In genomic region chr11:69409378-69410044, GRCm38 (mm10) we compare ENCODE assay signal across 7 mouse cellular contexts. TPM values are rescaled to one million over a fixed set of nuclear protein-coding genes. Genes with fewer than 3 reads are reported as not detected.
A peak's percentile ranks its signal among the peaks of the same experiment; 100 is the strongest.
DNase-seq lines count a peak whose midpoint lies in the region; ATAC-seq and TF ChIP-seq lines count a peak whose summit lies in the region.

No protein-coding gene starts in this region.

- H3K9me3 ChIP-seq in intestine, embryonic 15.5 days, result no peaks in the 10 kb centered on the region
- H3K9me3 ChIP-seq in limb, embryonic 12.5 days, result no peaks in the 10 kb centered on the region
- H3K9me3 ChIP-seq in midbrain, embryonic 12.5 days, result no peaks in the 10 kb centered on the region

- H3K27me3 ChIP-seq in intestine, embryonic 15.5 days (replicated peaks), result no peaks in the 10 kb centered on the region
- H3K27me3 ChIP-seq in limb, embryonic 12.5 days, result no peaks in the 10 kb centered on the region
- no peaks in the 10 kb centered on the region for H3K27me3 ChIP-seq in midbrain, embryonic 12.5 days

- H3K9ac ChIP-seq in intestine, embryonic 15.5 days, result peak overlapping the region; percentile 82
- peak overlapping the region; percentile 82 for H3K9ac ChIP-seq in limb, embryonic 12.5 days (replicated peaks)
- peak overlapping the region; percentile 96 for H3K9ac ChIP-seq in midbrain, embryonic 12.5 days (replicated peaks)

- DNase-seq in gastrocnemius, postnatal 4 days (ENCODE audit: low spot score in 2 of 2), result peak; percentile 72 to 88
- DNase-seq in spleen, adult 12 weeks (ENCODE audit: low spot score), result peak; percentile 76

- WGBS in intestine, embryonic 15.5 days, result 1% methylated on average over 44 of the region's 46 CpGs
- under 1% methylated on average over 33 of the region's 46 CpGs for WGBS in limb, embryonic 12.5 days
- under 1% methylated on average over 37 of the region's 46 CpGs for WGBS in midbrain, embryonic 12.5 days

- ATAC-seq in activated CD4-positive, CD25-positive, alpha-beta regulatory T cell, adult 4 months, result peak; percentile 50
- ATAC-seq in intestine, embryonic 15.5 days, result peak; percentile 70
- peak; percentile 32 for ATAC-seq in limb, embryonic 12.5 days (ENCODE audit: insufficient number of reproducible peaks, insufficient read depth, low FRiP score, low TSS enrichment, low read depth)
- ATAC-seq in midbrain, embryonic 12.5 days (ENCODE audit: low FRiP score, low read depth), result peak; percentile 38; the same call in 1 of the 2 replicates

- H3K27ac ChIP-seq in cortical plate, adult 2 months (ENCODE audit: insufficient read depth, low read length), result peak overlapping the region; percentile 94
- peak overlapping the region; percentile 99 for H3K27ac ChIP-seq in intestine, embryonic 15.5 days
- peak overlapping the region; percentile 97 for H3K27ac ChIP-seq in limb, embryonic 12.5 days
- H3K27ac ChIP-seq in midbrain, embryonic 12.5 days (replicated peaks), result peak overlapping the region; percentile 98

- peaks cover 6% of the 10 kb centered on the region for H3K4me1 ChIP-seq in cortical plate, adult 2 months (ENCODE audit: control insufficient read depth, insufficient read depth, low read length)
- H3K4me1 ChIP-seq in intestine, embryonic 15.5 days (replicated peaks), result peaks cover 46% of the 10 kb centered on the region
- peaks cover 46% of the 10 kb centered on the region for H3K4me1 ChIP-seq in limb, embryonic 12.5 days (replicated peaks)
- peaks cover 48% of the 10 kb centered on the region for H3K4me1 ChIP-seq in midbrain, embryonic 12.5 days

- peak overlapping the region; percentile 63 for H3K4me3 ChIP-seq in cortical plate, adult 2 months (ENCODE audit: insufficient read depth, low read length)
- H3K4me3 ChIP-seq in intestine, embryonic 15.5 days (replicated peaks), result peak overlapping the region; percentile 74
- H3K4me3 ChIP-seq in limb, embryonic 12.5 days (replicated peaks), result peak overlapping the region; percentile 79
- peak overlapping the region; percentile 64 for H3K4me3 ChIP-seq in midbrain, embryonic 12.5 days

- peak overlapping the region; percentile 92 for H3K4me2 ChIP-seq in intestine, embryonic 15.5 days (replicated peaks)
- H3K4me2 ChIP-seq in limb, embryonic 12.5 days, result peak overlapping the region; percentile 99
- peak overlapping the region; percentile 98 for H3K4me2 ChIP-seq in midbrain, embryonic 12.5 days (replicated peaks)

- no peak for TF ChIP-seq CTCF in cortical plate, adult 2 months (IDR thresholded peaks at IDR 0.05; ENCODE audit: extremely low read depth, insufficient read depth, low read length)

- H3K36me3 ChIP-seq in intestine, embryonic 15.5 days, result peaks cover 32% of the 10 kb centered on the region
- H3K36me3 ChIP-seq in limb, embryonic 12.5 days, result peaks cover 58% of the 10 kb centered on the region
- peaks cover 49% of the 10 kb centered on the region for H3K36me3 ChIP-seq in midbrain, embryonic 12.5 days

- TF ChIP-seq POLR2A in cortical plate, adult 2 months (IDR thresholded peaks at IDR 0.05; ENCODE audit: extremely low read depth, insufficient read depth, low read length), result peak; percentile 55

RNA-seq across cellular contexts. Expression of gene Kdm6b, which starts 4.0 kb away (rescaled TPM):
- 10 to 100 TPM; 23.6 to 28.3 TPM for polyA plus RNA-seq in activated CD4-positive, CD25-positive, alpha-beta regulatory T cell, adult 4 months (2017; shearing (Covaris generic))
- polyA plus RNA-seq in cortical plate, adult 2 months (2012; rRNA removed), result 5.0 and 5.3 TPM in 2 replicates
- 10 to 100 TPM; 51.2 to 59.4 TPM for total RNA-seq in gastrocnemius, postnatal 4 days (2021)
- polyA plus RNA-seq in intestine, embryonic 15.5 days (2015; fragmentation: Nextera tagmentation; extraction: Ambion mirVana), result 23.7 and 24.3 TPM in 2 replicates
- 45.4 and 49.1 TPM in 2 replicates for polyA plus RNA-seq in limb, embryonic 12.5 days (2016; fragmentation: Nextera tagmentation; extraction: Ambion mirVana)
- polyA plus RNA-seq in midbrain, embryonic 12.5 days (2016; fragmentation: Nextera tagmentation; extraction: Ambion mirVana), result 48.7 and 50.7 TPM in 2 replicates

RNA-seq across cellular contexts. Expression of gene Tmem88, which starts 11.5 kb away (rescaled TPM):
- under 1 TPM; 0.22 to 0.51 TPM for polyA plus RNA-seq in activated CD4-positive, CD25-positive, alpha-beta regulatory T cell, adult 4 months (2017; shearing (Covaris generic))
- 6.5 and 6.8 TPM in 2 replicates for polyA plus RNA-seq in cortical plate, adult 2 months (2012; rRNA removed)
- total RNA-seq in gastrocnemius, postnatal 4 days (2021), result 10 to 100 TPM; 16.9 to 17.4 TPM
- 30.7 and 32.1 TPM in 2 replicates for polyA plus RNA-seq in intestine, embryonic 15.5 days (2015; fragmentation: Nextera tagmentation; extraction: Ambion mirVana)
- polyA plus RNA-seq in limb, embryonic 12.5 days (2016; fragmentation: Nextera tagmentation; extraction: Ambion mirVana), result 24.2 and 25.4 TPM in 2 replicates
- polyA plus RNA-seq in midbrain, embryonic 12.5 days (2016; fragmentation: Nextera tagmentation; extraction: Ambion mirVana), result 11.4 and 12.1 TPM in 2 replicates

RNA-seq across cellular contexts. Expression of gene Cyb5d1, which starts 14.1 kb away (rescaled TPM):
- polyA plus RNA-seq in activated CD4-positive, CD25-positive, alpha-beta regulatory T cell, adult 4 months (2017; shearing (Covaris generic)), result 10 to 100 TPM in 1 of 2 experiments, 1 to 10 TPM in 1; 9.4 to 17.9 TPM
- polyA plus RNA-seq in cortical plate, adult 2 months (2012; rRNA removed), result 34.3 and 35.6 TPM in 2 replicates
- total RNA-seq in gastrocnemius, postnatal 4 days (2021), result 10 to 100 TPM; 21.1 to 26.4 TPM
- 22.7 and 24.8 TPM in 2 replicates for polyA plus RNA-seq in intestine, embryonic 15.5 days (2015; fragmentation: Nextera tagmentation; extraction: Ambion mirVana)
- polyA plus RNA-seq in limb, embryonic 12.5 days (2016; fragmentation: Nextera tagmentation; extraction: Ambion mirVana), result 42.5 and 42.6 TPM in 2 replicates
- 52.9 and 53.8 TPM in 2 replicates for polyA plus RNA-seq in midbrain, embryonic 12.5 days (2016; fragmentation: Nextera tagmentation; extraction: Ambion mirVana)

RNA-seq across cellular contexts. Expression of gene Naa38, which starts 14.2 kb away (rescaled TPM):
- 100 to 1,000 TPM; 146 TPM for polyA plus RNA-seq in activated CD4-positive, CD25-positive, alpha-beta regulatory T cell, adult 4 months (2017; shearing (Covaris generic))
- 215 and 222 TPM in 2 replicates for polyA plus RNA-seq in cortical plate, adult 2 months (2012; rRNA removed)
- 10 to 100 TPM; 63.8 to 76.3 TPM for total RNA-seq in gastrocnemius, postnatal 4 days (2021)
- 154 and 182 TPM in 2 replicates for polyA plus RNA-seq in intestine, embryonic 15.5 days (2015; fragmentation: Nextera tagmentation; extraction: Ambion mirVana)
- 126 and 136 TPM in 2 replicates for polyA plus RNA-seq in limb, embryonic 12.5 days (2016; fragmentation: Nextera tagmentation; extraction: Ambion mirVana)
- 98.9 and 105 TPM in 2 replicates for polyA plus RNA-seq in midbrain, embryonic 12.5 days (2016; fragmentation: Nextera tagmentation; extraction: Ambion mirVana)

RNA-seq across cellular contexts. Expression of gene Chd3, which starts 40.3 kb away (rescaled TPM):
- 10 to 100 TPM; 58.7 to 62.7 TPM for polyA plus RNA-seq in activated CD4-positive, CD25-positive, alpha-beta regulatory T cell, adult 4 months (2017; shearing (Covaris generic))
- polyA plus RNA-seq in cortical plate, adult 2 months (2012; rRNA removed), result 242 and 274 TPM in 2 replicates
- total RNA-seq in gastrocnemius, postnatal 4 days (2021), result 10 to 100 TPM; 73.0 to 80.8 TPM
- polyA plus RNA-seq in intestine, embryonic 15.5 days (2015; fragmentation: Nextera tagmentation; extraction: Ambion mirVana), result 39.9 and 44.1 TPM in 2 replicates
- 121 and 124 TPM in 2 replicates for polyA plus RNA-seq in limb, embryonic 12.5 days (2016; fragmentation: Nextera tagmentation; extraction: Ambion mirVana)
- polyA plus RNA-seq in midbrain, embryonic 12.5 days (2016; fragmentation: Nextera tagmentation; extraction: Ambion mirVana), result 78.7 and 88.5 TPM in 2 replicates

Comparison
In these comparisons a context has a peak if more than half of its experiments do, and no peak if none do; other contexts are left out.
1. Peak in every context shown above with its lines: DNase-seq, ATAC-seq, H3K4me3 ChIP-seq and H3K27ac ChIP-seq.